Mouse (Mus musculus): Measurements from ENCODE around the gene Tmem189. TPM values are rescaled to one million over a fixed set of nuclear protein-coding genes. Genes with fewer than 3 reads are reported as not detected.

Gene Tmem189
- polyA plus RNA-seq, 1 experiment from 2014 or later, result 44.5 TPM

GRCm38 (mm10) chr2:167661270-167662203 lies 28.1 kb downstream of the Tmem189 start, which contains the start of gene Gm20431:
Gene Gm20431 (minus strand): TSS chr2:167661496.
- WGBS, result under 1% methylated on average over 100 of the region's 110 CpGs
- Histone ChIP-seq H3K9ac (ENCODE audit: low read length) (peak within 1 kb of the TSS; percentile 90), H3K4me2 (ENCODE audit: low read depth, low read length) (peak within 1 kb of the TSS; percentile 98), H3K36me3 (ENCODE audit: control insufficient read depth, insufficient read depth) (no peaks in the 10 kb centered on the region), H3K4me3 (ENCODE audit: low read length) (peak within 1 kb of the TSS; percentile 84), H3K4me1 (ENCODE audit: control insufficient read depth, insufficient read depth, low read length) (peaks cover 25% of the 10 kb centered on the region), H3K27ac (ENCODE audit: low read length) (peak within 1 kb of the TSS; percentile 62), H3K9me3 (replicated peaks; ENCODE audit: control insufficient read depth, low read length) (no peaks in the 10 kb centered on the region), H3K27me3 (ENCODE audit: control insufficient read depth, insufficient read depth, low read length) (no peaks in the 10 kb centered on the region)
- peak; percentile 96 for ATAC-seq (replicated peaks; ENCODE audit: extremely low read depth, insufficient read depth, low FRiP score)

GRCm38 (mm10) chr2:167660611-167660971 lies 29.0 kb downstream of the Tmem189 start:
- H3K36me3 ChIP-seq (ENCODE audit: control insufficient read depth, insufficient read depth), result no peaks in the 10 kb centered on the region
- no peak for ATAC-seq (replicated peaks; ENCODE audit: extremely low read depth, insufficient read depth, low FRiP score)
- H3K9ac ChIP-seq (ENCODE audit: low read length), result peak overlapping the region; percentile 90
- H3K4me2 ChIP-seq (ENCODE audit: low read depth, low read length), result peak overlapping the region; percentile 98
- H3K27me3 ChIP-seq (ENCODE audit: control insufficient read depth, insufficient read depth, low read length), result no peaks in the 10 kb centered on the region
- H3K27ac ChIP-seq (ENCODE audit: low read length), result peak overlapping the region; percentile 58
- no peaks in the 10 kb centered on the region for H3K9me3 ChIP-seq (replicated peaks; ENCODE audit: control insufficient read depth, low read length)
- H3K4me3 ChIP-seq (ENCODE audit: low read length), result peak overlapping the region; percentile 84
- WGBS, result 3% methylated on average over 12 of the region's 12 CpGs
- peaks cover 25% of the 10 kb centered on the region for H3K4me1 ChIP-seq (ENCODE audit: control insufficient read depth, insufficient read depth, low read length)

- Histone ChIP-seq H3K36me3 (ENCODE audit: control insufficient read depth, insufficient read depth) (no peaks in the 10 kb centered on the region), H3K27ac (ENCODE audit: low read length) (peak overlapping the region; percentile 58), H3K4me2 (ENCODE audit: low read depth, low read length) (peak overlapping the region; percentile 98), H3K4me1 (ENCODE audit: control insufficient read depth, insufficient read depth, low read length) (peaks cover 25% of the 10 kb centered on the region), H3K9me3 (replicated peaks; ENCODE audit: control insufficient read depth, low read length) (no peaks in the 10 kb centered on the region), H3K9ac (ENCODE audit: low read length) (peak overlapping the region; percentile 90), H3K4me3 (ENCODE audit: low read length) (peak overlapping the region; percentile 84), H3K27me3 (ENCODE audit: control insufficient read depth, insufficient read depth, low read length) (no peaks in the 10 kb centered on the region)
- 0 out of 2 replicates have a peak, but pooled peaks have one; percentile 6 for ATAC-seq (replicated peaks; ENCODE audit: extremely low read depth, insufficient read depth, low FRiP score)
- 21% methylated on average over 13 of the region's 13 CpGs for WGBS
These were observed 29.6 kb downstream of the Tmem189 start for GRCm38 (mm10) chr2:167659847-167660610.

GRCm38 (mm10) chr2:167659177-167659846 lies 30.3 kb downstream of the Tmem189 start:
- no peaks in the 10 kb centered on the region for H3K27me3 ChIP-seq (ENCODE audit: control insufficient read depth, insufficient read depth, low read length)

GRCm38 (mm10) chr2:167658712-167659111 lies 30.9 kb downstream of the Tmem189 start:
- H3K4me1 ChIP-seq (ENCODE audit: control insufficient read depth, insufficient read depth, low read length), result peaks cover 25% of the 10 kb centered on the region
- H3K27me3 ChIP-seq (ENCODE audit: control insufficient read depth, insufficient read depth, low read length), result no peaks in the 10 kb centered on the region
- ATAC-seq (replicated peaks; ENCODE audit: extremely low read depth, insufficient read depth, low FRiP score), result no peak
- H3K9ac ChIP-seq (ENCODE audit: low read length), result peak overlapping the region; percentile 0; the same call in 1 of the 2 replicates
- no peak overlapping the region for H3K27ac ChIP-seq (ENCODE audit: low read length)
- H3K9me3 ChIP-seq (replicated peaks; ENCODE audit: control insufficient read depth, low read length), result no peaks in the 10 kb centered on the region
- H3K36me3 ChIP-seq (ENCODE audit: control insufficient read depth, insufficient read depth), result no peaks in the 10 kb centered on the region
- H3K4me3 ChIP-seq (ENCODE audit: low read length), result no peak overlapping the region
- H3K4me2 ChIP-seq (ENCODE audit: low read depth, low read length), result no peak overlapping the region
- 39% methylated on average over 11 of the region's 11 CpGs for WGBS

More at GRCm38 (mm10) chr2:167659177-167659846, 30.3 kb downstream of the Tmem189 start:
- H3K27ac ChIP-seq (ENCODE audit: low read length), result 0 out of 2 replicates have a peak overlapping the region, but pooled peaks have one; percentile 0
- H3K9me3 ChIP-seq (replicated peaks; ENCODE audit: control insufficient read depth, low read length), result no peaks in the 10 kb centered on the region
- 67% methylated on average over 10 of the region's 10 CpGs for WGBS
- no peak for ATAC-seq (replicated peaks; ENCODE audit: extremely low read depth, insufficient read depth, low FRiP score)
- H3K4me1 ChIP-seq (ENCODE audit: control insufficient read depth, insufficient read depth, low read length), result peaks cover 25% of the 10 kb centered on the region
- H3K4me2 ChIP-seq (ENCODE audit: low read depth, low read length), result peak overlapping the region; percentile 98
- no peak overlapping the region for H3K4me3 ChIP-seq (ENCODE audit: low read length)
- H3K9ac ChIP-seq (ENCODE audit: low read length), result peak overlapping the region; percentile 0; the same call in 1 of the 2 replicates
- H3K36me3 ChIP-seq (ENCODE audit: control insufficient read depth, insufficient read depth), result no peaks in the 10 kb centered on the region

GRCm38 (mm10) chr2:167657973-167658372 lies 31.6 kb downstream of the Tmem189 start:
- ATAC-seq (replicated peaks; ENCODE audit: extremely low read depth, insufficient read depth, low FRiP score), result no peak
- no peaks in the 10 kb centered on the region for H3K27me3 ChIP-seq (ENCODE audit: control insufficient read depth, insufficient read depth, low read length)
- no peaks in the 10 kb centered on the region for H3K9me3 ChIP-seq (replicated peaks; ENCODE audit: control insufficient read depth, low read length)
- 88% methylated on average over 4 of the region's 4 CpGs for WGBS
- H3K36me3 ChIP-seq (ENCODE audit: control insufficient read depth, insufficient read depth), result no peaks in the 10 kb centered on the region
- no peak overlapping the region for H3K4me2 ChIP-seq (ENCODE audit: low read depth, low read length)
- H3K4me3 ChIP-seq (ENCODE audit: low read length), result no peak overlapping the region
- no peak overlapping the region for H3K9ac ChIP-seq (ENCODE audit: low read length)
- H3K27ac ChIP-seq (ENCODE audit: low read length), result no peak overlapping the region
- peaks cover 25% of the 10 kb centered on the region for H3K4me1 ChIP-seq (ENCODE audit: control insufficient read depth, insufficient read depth, low read length)

- no peaks in the 10 kb centered on the region for H3K36me3 ChIP-seq (ENCODE audit: control insufficient read depth, insufficient read depth)
- no peak overlapping the region for H3K27ac ChIP-seq (ENCODE audit: low read length)
- WGBS, result 76% methylated on average over 16 of the region's 16 CpGs
- peak overlapping the region; percentile 35 for H3K4me2 ChIP-seq (ENCODE audit: low read depth, low read length)
- ATAC-seq (replicated peaks; ENCODE audit: extremely low read depth, insufficient read depth, low FRiP score), result no peak
- H3K4me1 ChIP-seq (ENCODE audit: control insufficient read depth, insufficient read depth, low read length), result peaks cover 21% of the 10 kb centered on the region
- no peaks in the 10 kb centered on the region for H3K27me3 ChIP-seq (ENCODE audit: control insufficient read depth, insufficient read depth, low read length)
- H3K9me3 ChIP-seq (replicated peaks; ENCODE audit: control insufficient read depth, low read length), result no peaks in the 10 kb centered on the region
- peak overlapping the region; percentile 50 for H3K9ac ChIP-seq (ENCODE audit: low read length)
- H3K4me3 ChIP-seq (ENCODE audit: low read length), result 0 out of 2 replicates have a peak overlapping the region, but pooled peaks have one; percentile 1
These were observed 32.8 kb downstream of the Tmem189 start for GRCm38 (mm10) chr2:167656629-167657478.

Data from heart, embryonic 16.5 days (tissue).